Mouse (Mus musculus) CH12.LX (cell line): ENCODE measurements at regions not wholly inside any gene's neighbourhood (a gene's known extent, or its start where the extent isn't known, plus 50 kb on each side); places are given as distances from the start of the nearest gene placed in this dataset.

Experiments used
- DNase-seq: peaks from one replicate; pipeline ENCODE4 v3.0.0-alpha.2; 2013; ENCODE audit errors: extremely low read depth
- H3K27ac ChIP-seq: 2 replicates; pipeline ENCODE4 v1.5.1; 2012; ENCODE audit warnings: low read depth, mild to moderate bottlenecking, control low read depth, moderate library complexity; ENCODE audit not compliant: insufficient read depth
- H3K27me3 ChIP-seq: replicated peaks from 2 replicates; pipeline ENCODE3; 2012; ENCODE audit warnings: inconsistent platforms
- H3K36me3 ChIP-seq, 2 experiments: replicated peaks in 1 of 2; 2 replicates each; pipeline versions ENCODE3 to v1.6.1; 2012; ENCODE audit warnings: inconsistent platforms in 1 of 2, low read length in 1 of 2, mild to moderate bottlenecking in 1 of 2, mixed read lengths in 1 of 2, moderate library complexity in 1 of 2; ENCODE audit not compliant: control insufficient read depth in 1 of 2, insufficient read depth in 1 of 2
- H3K4me1 ChIP-seq, 2 experiments: 2 replicates each; pipeline ENCODE4 v1.6.1; 2012; ENCODE audit warnings: inconsistent platforms in 1 of 2, moderate library complexity in 1 of 2; ENCODE audit not compliant: insufficient read depth in 2 of 2, control insufficient read depth in 1 of 2
- H3K4me2 ChIP-seq: 2 replicates; pipeline ENCODE4 v1.6.1; 2012; ENCODE audit warnings: low read depth, mild to moderate bottlenecking, control low read depth; ENCODE audit not compliant: poor library complexity, insufficient read depth, severe bottlenecking
- H3K4me3 ChIP-seq, 3 experiments: fragments of 150-350 bp in 1 of 3; sonication (generic) in 1 of 3; replicated peaks in 1 of 3; 2 replicates each; pipeline versions ENCODE3 to v1.5.1; 2011 to 2012; ENCODE audit warnings: low read depth in 2 of 3, low read length in 2 of 3, mild to moderate bottlenecking in 2 of 3, moderate library complexity in 2 of 3, control low read depth in 1 of 3, improper control_type of control experiment in 1 of 3, inconsistent platforms in 1 of 3, mixed read lengths in 1 of 3; ENCODE audit not compliant: poor library complexity in 1 of 3
- H3K79me2 ChIP-seq: replicated peaks from 2 replicates; pipeline ENCODE4 v1.6.1; 2012; ENCODE audit warnings: mild to moderate bottlenecking, moderate library complexity; ENCODE audit not compliant: control insufficient read depth, poor library complexity, insufficient read depth, severe bottlenecking; ENCODE audit errors: extremely low read depth
- H3K9ac ChIP-seq: 2 replicates; pipeline ENCODE4 v1.6.1; 2012; ENCODE audit warnings: low read depth, mild to moderate bottlenecking, control low read depth, moderate library complexity; ENCODE audit not compliant: insufficient read depth
- H3K9me3 ChIP-seq: replicated peaks from 2 replicates; pipeline ENCODE3; 2012; ENCODE audit warnings: low read length, inconsistent platforms, mixed read lengths
- CHD1 ChIP-seq: IDR thresholded peaks from 2 replicates; pipeline ENCODE4 v1.6.1; 2012; ENCODE audit warnings: low read depth, low read length, improper control_type of control experiment, inconsistent platforms
- CTCF ChIP-seq, 2 experiments: IDR thresholded peaks in 1 of 2; conservative IDR thresholded peaks in 1 of 2; 2 replicates each; pipeline ENCODE4 v1.5.1; 2011 to 2012; ENCODE audit warnings: low read depth in 2 of 2, low read length in 2 of 2, improper control_type of control experiment in 1 of 2, inconsistent platforms in 1 of 2, mild to moderate bottlenecking in 1 of 2, moderate library complexity in 1 of 2
- E2F4 ChIP-seq: IDR thresholded peaks from 2 replicates; pipeline ENCODE4 v1.6.1; 2011; ENCODE audit warnings: low read depth, low read length, improper control_type of control experiment; ENCODE audit not compliant: insufficient replicate concordance
- EP300 ChIP-seq: IDR thresholded peaks from 2 replicates; pipeline ENCODE4 v1.6.1; 2011; ENCODE audit warnings: low read length, improper control_type of control experiment
- ETS1 ChIP-seq: conservative IDR thresholded peaks from 2 replicates; pipeline ENCODE4 v1.6.1; 2012; ENCODE audit warnings: low read depth, mild to moderate bottlenecking, inconsistent platforms, low read length, improper control_type of control experiment, moderate library complexity
- GABPA ChIP-seq: IDR thresholded peaks from 2 replicates; pipeline ENCODE4 v1.6.1; 2012; ENCODE audit warnings: low read depth, low read length, improper control_type of control experiment, inconsistent platforms; ENCODE audit not compliant: insufficient replicate concordance
- IRF4 ChIP-seq: IDR thresholded peaks from 2 replicates; pipeline ENCODE4 v1.6.1; 2014; ENCODE audit warnings: low read depth, mild to moderate bottlenecking, inconsistent platforms, low read length, improper control_type of control experiment
- JUND ChIP-seq: conservative IDR thresholded peaks from 2 replicates; pipeline ENCODE4 v1.6.1; 2011; ENCODE audit warnings: low read depth, low read length, improper control_type of control experiment
- MAFK ChIP-seq: IDR thresholded peaks from 2 replicates; pipeline ENCODE4 v1.6.1; 2011; ENCODE audit warnings: low read length, improper control_type of control experiment; ENCODE audit not compliant: insufficient replicate concordance
- MAX ChIP-seq: IDR thresholded peaks from 2 replicates; pipeline ENCODE4 v1.6.1; 2011; ENCODE audit warnings: low read length, improper control_type of control experiment
- MEF2A ChIP-seq: IDR thresholded peaks from 2 replicates; pipeline ENCODE4 v1.6.1; 2014; ENCODE audit warnings: low read depth, mild to moderate bottlenecking, inconsistent platforms, low read length, improper control_type of control experiment, borderline replicate concordance
- MYC ChIP-seq: IDR thresholded peaks from 2 replicates; pipeline ENCODE4 v1.6.1; 2011; ENCODE audit warnings: low read depth, mild to moderate bottlenecking, improper control_type of control experiment, low read length
- NRF1 ChIP-seq: IDR thresholded peaks from 2 replicates; pipeline ENCODE4 v1.6.1; 2014; ENCODE audit warnings: low read depth, mild to moderate bottlenecking, inconsistent platforms, low read length, improper control_type of control experiment, moderate library complexity
- PAX5 ChIP-seq: IDR thresholded peaks from 2 replicates; pipeline ENCODE4 v1.6.1; 2012; ENCODE audit warnings: low read length, inconsistent platforms, mixed read lengths
- RAD21 ChIP-seq: IDR thresholded peaks from 2 replicates; pipeline ENCODE4 v1.6.1; 2011; ENCODE audit warnings: low read depth, mild to moderate bottlenecking, low read length, improper control_type of control experiment, moderate library complexity
- RCOR1 ChIP-seq: conservative IDR thresholded peaks from 2 replicates; pipeline ENCODE4 v1.6.1; 2012; ENCODE audit warnings: low read depth, mild to moderate bottlenecking, inconsistent platforms, low read length, improper control_type of control experiment
- SIN3A ChIP-seq: IDR thresholded peaks from 2 replicates; pipeline ENCODE4 v1.6.1; 2012; ENCODE audit warnings: low read length, improper control_type of control experiment, inconsistent platforms
- TCF12 ChIP-seq: IDR thresholded peaks from 2 replicates; pipeline ENCODE4 v1.6.1; 2014; ENCODE audit warnings: low read depth, mild to moderate bottlenecking, inconsistent platforms, low read length, improper control_type of control experiment
- USF1 ChIP-seq: IDR thresholded peaks from 2 replicates; pipeline ENCODE4 v1.6.1; 2014; ENCODE audit warnings: low read depth, mild to moderate bottlenecking, inconsistent platforms, low read length, improper control_type of control experiment
- USF2 ChIP-seq: conservative IDR thresholded peaks from 2 replicates; pipeline ENCODE4 v1.6.1; 2011; ENCODE audit warnings: low read depth, low read length, improper control_type of control experiment
- ZKSCAN1 ChIP-seq: IDR thresholded peaks from 2 replicates; pipeline ENCODE4 v1.6.1; 2012; ENCODE audit warnings: low read depth, inconsistent platforms, low read length, improper control_type of control experiment, borderline replicate concordance
- dilution Hi-C: fragments of 300-500 bp; cut with MboI; formaldehyde crosslinking; loops from 2 replicates; pipeline ENCODE4 v1.14.3; 2020; ENCODE audit warnings: low sequenced_read_pairs; ENCODE audit not compliant: extremely low pct_unique_long_range_greater_than_20kb, extremely low pct_ligation_motif_present
- in situ Hi-C: fragments of 300-500 bp; cut with MboI; formaldehyde crosslinking; loops from 3 replicates; pipeline ENCODE4 v1.14.3; 2019; ENCODE audit warnings: low sequenced_read_pairs, low pct_ligation_motif_present, low pct_unique_long_range_greater_than_20kb, mixed read lengths

- no peak overlapping the region for H3K4me2 ChIP-seq
- no peaks in the 10 kb centered on the region for H3K9me3 ChIP-seq
- no peaks in the 10 kb centered on the region for H3K36me3 ChIP-seq
- no peak for TF ChIP-seq RCOR1
- no peak for TF ChIP-seq IRF4
- no peak for TF ChIP-seq PAX5
- no peak for TF ChIP-seq USF2
- no peak for TF ChIP-seq MEF2A
- no peak for TF ChIP-seq TCF12
- no peak for TF ChIP-seq JUND
- no peak for TF ChIP-seq NRF1
- no peak for TF ChIP-seq E2F4
- no peak for TF ChIP-seq MYC
- TF ChIP-seq ZKSCAN1, result no peak
- no peak for TF ChIP-seq EP300
- no peak for TF ChIP-seq MAFK
- TF ChIP-seq ETS1, result no peak
- TF ChIP-seq CTCF (conservative IDR thresholded peaks at IDR 0.05 in 1 of 2, IDR thresholded peaks at IDR 0.05 in 1 of 2; ENCODE audit: low read depth in 2 of 2, low read length in 2 of 2), result no peak
- no peak for TF ChIP-seq MAX
- no peak for TF ChIP-seq RAD21
- no peak for TF ChIP-seq GABPA
- TF ChIP-seq SIN3A, result no peak
- TF ChIP-seq CHD1, result no peak
- TF ChIP-seq, all 38 proteins: peak for 0
- in situ Hi-C loops, result no loop called here
- H3K79me2 ChIP-seq, result no peaks in the 10 kb centered on the region
- no peak overlapping the region for H3K4me3 ChIP-seq
- no peaks in the 10 kb centered on the region for H3K27me3 ChIP-seq
- dilution Hi-C loops, result no loop called here
- H3K27ac ChIP-seq, result no peak overlapping the region
- no peak overlapping the region for H3K9ac ChIP-seq
- no peaks in the 10 kb centered on the region for H3K4me1 ChIP-seq
- no peak for DNase-seq
Observed at GRCm38 (mm10) chr6:116935024-116935423, 218.3 kb upstream of the Tmem72 start.

- no peak overlapping the region for H3K4me2 ChIP-seq
- H3K4me3 ChIP-seq, result no peak overlapping the region
- H3K9ac ChIP-seq, result no peak overlapping the region
- H3K4me1 ChIP-seq, result peaks cover 2 to 14% of the 10 kb centered on the region in 2 experiments; a peak in 3 of 4 replicates
- H3K79me2 ChIP-seq, result no peaks in the 10 kb centered on the region
- dilution Hi-C loops, result no loop called here
- no peak for DNase-seq
- H3K27ac ChIP-seq, result no peak overlapping the region
- H3K9me3 ChIP-seq, result no peaks in the 10 kb centered on the region
- no peaks in the 10 kb centered on the region for H3K36me3 ChIP-seq
- H3K27me3 ChIP-seq, result no peaks in the 10 kb centered on the region
- in situ Hi-C loops, result no loop called here
- TF ChIP-seq TCF12 (no peak), ETS1 (no peak), USF1 (no peak), EP300 (no peak)
Observed at GRCm38 (mm10) chr6:116941576-116941975, 224.9 kb upstream of the Tmem72 start.
